Mouse (Mus musculus) c-Kit-negative CD71-positive TER-119-positive erythroid progenitor cells, embryonic 14.5 days (primary cell): ENCODE results near the gene Siva1.

Experiments used
- DNase-seq: peaks from one replicate; pipeline ENCODE4 v3.0.0-alpha.2; 2013; ENCODE audit warnings: low read depth, low spot score

The Siva1 gene

GRCm38 (mm10) chr12:112678555-112679026 is 34.1 kb downstream of the Siva1 start, which contains the start of gene Zbtb42:
Zbtb42 (plus strand) TSS chr12:112678828.
- DNase-seq: no peak

GRCm38 (mm10) chr12:112679027-112679996 is 34.8 kb downstream of the Siva1 start:
- no peak for DNase-seq

GRCm38 (mm10) chr12:112683351-112683750 is 38.9 kb downstream of the Siva1 start:
- DNase-seq: no peak

- no peak for DNase-seq
These were observed 44.0 kb downstream of the Siva1 start for GRCm38 (mm10) chr12:112688458-112688857.

- peak; percentile 56 for DNase-seq
These were observed 49.0 kb downstream of the Siva1 start for GRCm38 (mm10) chr12:112693185-112694126.

GRCm38 (mm10) chr12:112694127-112694475 is 49.6 kb downstream of the Siva1 start:
- DNase-seq: no peak

- DNase-seq: no peak
These were observed 52.4 kb downstream of the Siva1 start for GRCm38 (mm10) chr12:112696806-112697425.
